Mouse (Mus musculus): ENCODE measurements at regions not wholly inside any gene's neighbourhood (a gene's known extent, or its start where the extent isn't known, plus 50 kb on each side); places are given as distances from the start of the nearest gene placed in this dataset.

DNA sequence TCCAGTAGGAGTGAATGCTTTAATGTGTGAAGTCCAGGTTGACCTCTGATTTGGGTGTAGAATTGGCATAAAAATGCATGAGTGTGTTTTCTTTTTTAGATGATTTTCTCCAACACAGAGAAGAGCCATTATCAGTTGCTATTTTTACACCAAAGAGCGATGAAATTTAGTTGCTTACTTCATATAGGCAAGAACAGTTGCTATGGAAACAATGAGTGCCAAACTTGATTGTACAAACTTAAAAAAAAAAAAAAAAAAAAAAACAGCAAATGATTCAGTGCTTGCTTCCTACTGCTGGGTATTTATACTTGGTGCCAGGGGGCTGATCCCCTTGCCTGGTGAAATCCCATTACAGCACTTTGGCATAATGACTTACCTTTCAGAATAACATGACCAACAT lies 268.0 kb downstream of the Sec23a start:
- H3K4me1 ChIP-seq: peaks cover 4% of the 10 kb centered on the region; the same call in 1 of the 2 replicates
- DNase-seq (ENCODE audit: low spot score): no peak
- H3K4me3 ChIP-seq: no peak overlapping the region
- H3K9me3 ChIP-seq: no peaks in the 10 kb centered on the region
- H3K36me3 ChIP-seq: no peaks in the 10 kb centered on the region
- no peaks in the 10 kb centered on the region for H3K27me3 ChIP-seq (ENCODE audit: insufficient read depth, poor library complexity, severe bottlenecking)
- 69% methylated on average over 1 of the region's 1 CpGs for WGBS
- H3K27ac ChIP-seq: no peak overlapping the region

DNA sequence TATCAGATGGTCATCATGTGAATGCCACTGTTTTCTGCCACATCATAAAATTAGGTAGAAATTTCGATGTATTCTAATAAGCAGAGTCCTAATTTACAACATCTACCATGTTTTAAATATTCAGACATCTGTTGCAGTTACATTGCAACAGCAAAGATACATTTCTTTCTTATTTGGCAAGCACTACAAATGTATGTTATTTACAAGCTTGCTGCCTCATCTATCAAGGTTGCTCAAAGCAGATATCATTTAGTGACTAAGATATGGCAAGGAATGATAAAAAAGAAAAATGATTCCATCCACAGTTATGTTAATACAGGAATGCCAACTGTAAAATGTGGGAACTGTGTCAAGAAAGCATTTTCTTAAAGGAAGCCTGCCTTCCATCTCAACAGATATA lies 283.7 kb downstream of the Sec23a start:
- no peaks in the 10 kb centered on the region for H3K36me3 ChIP-seq
- H3K4me1 ChIP-seq: no peaks in the 10 kb centered on the region
- H3K27me3 ChIP-seq (ENCODE audit: insufficient read depth, poor library complexity, severe bottlenecking): no peaks in the 10 kb centered on the region
- no peak for DNase-seq (ENCODE audit: low spot score)
- no peak overlapping the region for H3K27ac ChIP-seq
- no peak overlapping the region for H3K4me3 ChIP-seq
- no peaks in the 10 kb centered on the region for H3K9me3 ChIP-seq
- 48% methylated on average over 1 of the region's 1 CpGs for WGBS

DNA sequence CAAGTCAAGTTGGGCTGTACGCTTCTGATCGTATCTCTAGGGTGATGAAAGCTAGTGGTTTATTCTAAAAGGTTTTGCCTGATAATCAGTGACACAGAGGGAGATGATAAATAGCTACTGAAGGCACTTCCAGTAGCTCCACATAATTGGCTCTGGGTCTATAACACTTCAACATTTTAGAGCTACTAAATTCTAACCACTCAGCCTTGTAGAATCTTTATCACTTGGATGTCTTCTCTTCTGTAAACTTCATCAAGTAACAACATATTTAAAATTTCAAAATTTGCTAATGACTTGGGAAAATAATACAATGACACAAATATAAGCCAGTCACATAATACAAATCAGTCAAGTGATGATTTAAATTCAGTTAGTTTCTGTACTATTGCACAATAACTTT lies 284.3 kb downstream of the Sec23a start:
- H3K4me3 ChIP-seq: no peak overlapping the region
- no peaks in the 10 kb centered on the region for H3K36me3 ChIP-seq
- no peaks in the 10 kb centered on the region for H3K27me3 ChIP-seq (ENCODE audit: insufficient read depth, poor library complexity, severe bottlenecking)
- 80% methylated on average over 2 of the region's 2 CpGs for WGBS
- no peak overlapping the region for H3K27ac ChIP-seq
- no peaks in the 10 kb centered on the region for H3K9me3 ChIP-seq
- H3K4me1 ChIP-seq: no peaks in the 10 kb centered on the region
- no peak for DNase-seq (ENCODE audit: low spot score)

DNA sequence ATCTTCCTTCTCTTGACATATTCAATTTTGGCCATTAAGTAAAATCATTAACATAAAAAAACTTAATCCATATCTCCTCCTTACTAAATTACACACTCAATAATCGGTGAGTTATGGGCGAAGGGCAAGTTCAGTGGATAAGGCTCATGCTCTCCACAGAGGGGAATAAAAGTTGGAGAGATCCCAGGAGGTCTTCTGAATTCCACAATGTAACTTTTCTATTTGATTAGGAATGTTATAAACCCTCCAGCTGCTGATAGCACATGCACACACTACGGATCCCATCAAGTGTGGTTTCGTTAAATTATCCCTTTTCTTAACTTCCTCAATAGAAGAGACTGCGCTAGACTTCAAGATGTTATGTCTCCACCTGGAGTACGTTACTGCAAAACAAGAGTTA lies 293.9 kb downstream of the Sec23a start:
- Histone ChIP-seq H3K36me3 (no peaks in the 10 kb centered on the region), H3K9me3 (no peaks in the 10 kb centered on the region), H3K27me3 (ENCODE audit: insufficient read depth, poor library complexity, severe bottlenecking) (no peaks in the 10 kb centered on the region), H3K4me3 (no peak overlapping the region), H3K27ac (no peak overlapping the region), H3K4me1 (no peaks in the 10 kb centered on the region)
- 88% methylated on average over 6 of the region's 6 CpGs for WGBS
- no peak for DNase-seq (ENCODE audit: low spot score)

DNA sequence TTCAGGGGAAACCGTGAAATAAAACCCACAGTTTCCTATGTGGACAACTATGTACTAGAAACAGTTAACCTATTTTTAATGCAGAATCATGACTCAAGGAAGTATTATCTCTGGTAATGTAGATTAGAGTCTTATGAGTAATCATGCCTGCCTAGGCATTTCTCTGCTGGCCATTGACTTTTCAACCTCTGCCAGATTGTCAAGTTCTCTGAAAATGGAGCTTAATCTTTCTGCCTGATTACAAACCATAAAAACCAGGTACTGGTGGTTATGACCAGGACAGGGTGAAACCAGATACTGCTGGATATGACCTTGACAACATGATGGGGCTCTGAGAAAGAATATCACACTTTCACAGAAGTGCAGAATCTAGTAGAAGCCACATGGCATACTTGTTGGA lies 297.6 kb downstream of the Sec23a start:
- H3K4me1 ChIP-seq: no peaks in the 10 kb centered on the region
- H3K4me3 ChIP-seq: no peak overlapping the region
- WGBS: 83% methylated on average over 1 of the region's 1 CpGs
- no peaks in the 10 kb centered on the region for H3K36me3 ChIP-seq
- H3K27ac ChIP-seq: no peak overlapping the region
- DNase-seq (ENCODE audit: low spot score): no peak
- H3K27me3 ChIP-seq (ENCODE audit: insufficient read depth, poor library complexity, severe bottlenecking): no peaks in the 10 kb centered on the region
- H3K9me3 ChIP-seq: no peaks in the 10 kb centered on the region

DNA sequence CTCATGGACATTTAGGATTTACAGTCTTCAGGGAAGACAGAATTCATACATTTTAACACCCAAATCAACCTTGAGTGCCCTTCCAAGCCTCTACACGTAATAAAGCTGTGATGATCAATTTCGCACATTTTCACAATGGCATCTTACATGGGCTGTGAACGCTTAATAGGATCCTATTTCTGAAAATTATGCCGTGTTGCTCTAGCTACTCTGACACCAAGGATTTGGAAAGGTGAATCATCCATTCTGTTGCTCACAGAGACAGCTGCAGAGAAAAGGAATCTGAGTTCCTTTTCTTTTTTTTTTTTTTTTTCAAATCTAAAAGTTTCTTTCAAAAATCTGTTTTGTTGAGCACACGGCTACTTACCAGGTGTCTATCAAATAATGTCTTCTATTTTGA lies 316.1 kb downstream of the Sec23a start:
- Histone ChIP-seq H3K4me3 (no peak overlapping the region), H3K27ac (no peak overlapping the region), H3K36me3 (no peaks in the 10 kb centered on the region), H3K27me3 (ENCODE audit: insufficient read depth, poor library complexity, severe bottlenecking) (no peaks in the 10 kb centered on the region), H3K9me3 (no peaks in the 10 kb centered on the region), H3K4me1 (no peaks in the 10 kb centered on the region)
- WGBS: 84% methylated on average over 5 of the region's 5 CpGs
- no peak for DNase-seq (ENCODE audit: low spot score)

DNA sequence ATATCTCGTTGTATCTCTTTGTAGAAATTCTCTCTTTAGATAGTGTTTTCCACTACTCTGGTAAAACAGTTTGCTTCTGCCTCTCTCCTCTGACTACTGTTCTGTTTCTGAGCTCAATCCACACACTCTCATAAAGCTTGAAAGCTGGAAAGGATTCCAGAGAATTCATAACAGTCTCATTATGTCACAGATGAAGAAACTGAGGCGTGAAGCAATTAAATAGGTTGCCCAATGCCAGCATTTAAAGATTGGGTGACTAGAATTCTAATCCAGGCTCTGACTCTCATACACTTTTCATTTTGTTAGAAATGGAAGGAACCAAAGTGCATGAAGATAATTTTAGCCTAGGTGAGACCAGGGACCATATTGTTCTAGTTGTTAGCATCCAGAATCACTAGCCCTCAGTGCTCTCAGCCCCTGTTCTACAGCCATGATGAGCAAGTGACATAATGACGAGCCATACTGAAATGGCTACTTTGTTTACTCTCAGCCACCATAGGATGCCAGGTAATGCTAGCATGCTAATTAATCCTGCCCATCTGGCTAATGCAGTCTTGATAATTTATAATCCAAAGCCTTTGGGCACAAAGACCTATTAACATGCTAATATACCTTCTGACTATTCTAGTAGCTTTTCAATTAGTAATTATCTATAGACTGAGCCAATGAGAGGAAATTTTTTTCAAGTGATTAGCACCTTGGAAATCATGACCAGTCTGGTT lies 341.7 kb downstream of the Sec23a start:
- WGBS: 70% methylated on average over 3 of the region's 3 CpGs
- DNase-seq (ENCODE audit: low spot score): no peak
- no peak overlapping the region for H3K4me3 ChIP-seq

GRCm38 (mm10) chr12:58654530-58655056 lies 357.2 kb downstream of the Sec23a start:
- H3K4me3 ChIP-seq: no peak overlapping the region
- DNase-seq (ENCODE audit: low spot score): no peak
- no peaks in the 10 kb centered on the region for H3K9me3 ChIP-seq
- WGBS: 90% methylated on average over 2 of the region's 2 CpGs
- H3K27ac ChIP-seq: no peak overlapping the region
- H3K36me3 ChIP-seq: no peaks in the 10 kb centered on the region
- H3K27me3 ChIP-seq (ENCODE audit: insufficient read depth, poor library complexity, severe bottlenecking): no peaks in the 10 kb centered on the region
- H3K4me1 ChIP-seq: no peaks in the 10 kb centered on the region

More for the DNA sequence above, 341.7 kb downstream of the Sec23a start:
- no peaks in the 10 kb centered on the region for H3K27me3 ChIP-seq (ENCODE audit: insufficient read depth, poor library complexity, severe bottlenecking)
- no peaks in the 10 kb centered on the region for H3K9me3 ChIP-seq
- H3K27ac ChIP-seq: no peak overlapping the region
- no peaks in the 10 kb centered on the region for H3K36me3 ChIP-seq
- no peaks in the 10 kb centered on the region for H3K4me1 ChIP-seq

DNA sequence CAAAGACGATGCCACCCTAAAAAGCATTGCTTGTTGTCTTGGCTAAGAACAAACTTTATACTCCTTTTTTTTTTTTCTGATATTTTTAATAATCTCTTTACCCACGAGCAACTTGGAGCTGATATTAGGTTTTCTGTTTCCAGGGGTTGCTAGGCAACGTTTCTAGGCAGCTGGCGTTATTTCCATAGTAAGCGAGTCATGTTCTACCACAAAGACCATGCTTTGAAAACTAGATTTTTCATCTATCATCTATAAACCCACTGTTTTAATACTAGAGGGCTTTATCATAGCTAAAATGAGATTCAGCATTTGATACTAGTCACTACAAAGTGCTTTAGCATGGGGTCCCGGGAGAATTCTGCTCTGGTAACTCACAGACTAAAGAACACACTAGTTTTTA lies 358.1 kb downstream of the Sec23a start:
- H3K27ac ChIP-seq: no peak overlapping the region
- H3K4me1 ChIP-seq: no peaks in the 10 kb centered on the region
- H3K27me3 ChIP-seq (ENCODE audit: insufficient read depth, poor library complexity, severe bottlenecking): no peaks in the 10 kb centered on the region
- H3K36me3 ChIP-seq: no peaks in the 10 kb centered on the region
- no peak for DNase-seq (ENCODE audit: low spot score)
- H3K4me3 ChIP-seq: no peak overlapping the region
- no peaks in the 10 kb centered on the region for H3K9me3 ChIP-seq
- 80% methylated on average over 6 of the region's 6 CpGs for WGBS

- no peaks in the 10 kb centered on the region for H3K36me3 ChIP-seq
- H3K4me3 ChIP-seq: no peak overlapping the region
- no peaks in the 10 kb centered on the region for H3K9me3 ChIP-seq
- H3K4me1 ChIP-seq: no peaks in the 10 kb centered on the region
- H3K27me3 ChIP-seq (ENCODE audit: insufficient read depth, poor library complexity, severe bottlenecking): no peaks in the 10 kb centered on the region
- H3K27ac ChIP-seq: no peak overlapping the region
- DNase-seq (ENCODE audit: low spot score): no peak
- 83% methylated on average over 6 of the region's 6 CpGs for WGBS
These were observed 358.6 kb downstream of the Sec23a start for GRCm38 (mm10) chr12:58653222-58653621.

GRCm38 (mm10) chr12:58652701-58653100 lies 359.1 kb downstream of the Sec23a start:
- Histone ChIP-seq H3K4me3 (no peak overlapping the region), H3K9me3 (no peaks in the 10 kb centered on the region), H3K27ac (no peak overlapping the region), H3K36me3 (no peaks in the 10 kb centered on the region), H3K27me3 (ENCODE audit: insufficient read depth, poor library complexity, severe bottlenecking) (no peaks in the 10 kb centered on the region), H3K4me1 (no peaks in the 10 kb centered on the region)
- 88% methylated on average over 4 of the region's 4 CpGs for WGBS
- no peak for DNase-seq (ENCODE audit: low spot score)

DNA sequence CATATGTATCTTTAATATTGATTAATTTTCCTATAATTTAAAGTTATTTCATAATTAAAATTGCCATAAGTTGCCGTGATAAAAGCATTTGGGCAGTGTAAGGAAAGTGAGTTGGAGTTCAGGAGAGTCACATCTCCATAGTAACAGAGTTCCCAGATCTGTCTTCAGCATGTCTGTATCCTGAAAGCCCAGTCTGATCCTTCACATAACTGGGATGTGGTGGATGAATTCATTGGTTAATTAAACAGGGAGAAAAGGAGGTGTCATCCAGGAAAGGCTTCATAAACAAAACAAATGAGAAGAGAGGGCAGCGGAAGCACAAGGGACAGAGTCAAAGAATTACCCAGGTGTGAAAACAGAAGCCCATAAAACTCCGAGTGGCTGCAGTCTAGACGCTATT lies 363.5 kb downstream of the Sec23a start:
- Histone ChIP-seq H3K27ac (no peak overlapping the region), H3K27me3 (ENCODE audit: insufficient read depth, poor library complexity, severe bottlenecking) (no peaks in the 10 kb centered on the region), H3K9me3 (no peaks in the 10 kb centered on the region), H3K4me3 (no peak overlapping the region), H3K36me3 (no peaks in the 10 kb centered on the region), H3K4me1 (no peaks in the 10 kb centered on the region)
- DNase-seq (ENCODE audit: low spot score): no peak
- 62% methylated on average over 4 of the region's 4 CpGs for WGBS

GRCm38 (mm10) chr12:58643843-58644242 lies 368.0 kb downstream of the Sec23a start:
- Histone ChIP-seq H3K27me3 (ENCODE audit: insufficient read depth, poor library complexity, severe bottlenecking) (no peaks in the 10 kb centered on the region), H3K9me3 (no peaks in the 10 kb centered on the region), H3K4me1 (no peaks in the 10 kb centered on the region), H3K4me3 (no peak overlapping the region), H3K36me3 (no peaks in the 10 kb centered on the region), H3K27ac (no peak overlapping the region)
- WGBS: 68% methylated on average over 3 of the region's 3 CpGs
- DNase-seq (ENCODE audit: low spot score): no peak

DNA sequence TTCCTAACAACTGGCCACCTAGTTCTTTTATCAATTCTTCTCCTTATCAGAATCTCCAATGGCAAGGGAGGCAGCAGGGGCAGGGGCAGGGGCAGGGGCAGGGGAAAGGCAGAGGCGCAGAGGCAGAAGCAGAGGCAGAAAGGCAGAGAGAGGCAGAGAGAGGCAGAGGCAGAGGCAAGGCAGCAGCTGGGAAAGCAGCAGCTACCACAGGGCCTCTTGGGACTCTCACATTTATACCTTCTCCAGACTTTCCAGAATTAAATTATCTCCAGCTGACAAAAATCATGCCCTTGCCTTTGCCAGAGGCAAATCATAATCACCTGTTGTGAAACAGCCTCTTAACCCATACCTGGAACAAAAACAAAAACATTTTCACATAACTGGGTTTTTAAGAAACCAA lies 370.4 kb upstream of the Clec14a start:
- Histone ChIP-seq H3K4me1 (no peaks in the 10 kb centered on the region), H3K9me3 (no peaks in the 10 kb centered on the region), H3K27me3 (ENCODE audit: insufficient read depth, poor library complexity, severe bottlenecking) (no peaks in the 10 kb centered on the region), H3K27ac (no peak overlapping the region), H3K4me3 (no peak overlapping the region), H3K36me3 (no peaks in the 10 kb centered on the region)
- 60% methylated on average over 1 of the region's 1 CpGs for WGBS
- DNase-seq (ENCODE audit: low spot score): no peak

Data from heart, embryonic 10.5 days (tissue).